ENCODE assay signal across 13 mouse cellular contexts in the genomic region with DNA sequence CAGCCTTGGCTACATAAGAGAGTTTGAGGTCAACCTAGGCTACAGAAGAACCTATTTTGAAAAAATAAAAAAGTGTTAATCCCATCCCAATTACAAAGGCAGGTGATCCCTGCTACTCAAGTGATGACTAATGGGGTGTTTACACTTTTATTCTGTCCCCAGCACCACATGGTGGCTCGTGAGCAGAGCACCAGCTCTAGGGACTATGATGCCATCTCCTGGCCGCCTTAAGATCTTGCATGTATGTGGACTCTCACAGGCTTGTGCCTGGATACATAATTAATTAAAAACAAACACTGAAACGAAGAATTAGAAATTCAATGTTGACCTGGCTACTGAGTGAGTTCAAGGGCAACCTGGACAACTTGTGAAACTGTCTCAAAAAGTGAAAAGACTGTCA. TPM values are rescaled to one million over a fixed set of nuclear protein-coding genes. Genes with fewer than 3 reads are reported as not detected.
DNase-seq lines count a peak whose midpoint lies in the region; ATAC-seq lines count a peak whose summit lies in the region.
"Had no signal": no experiment of that assay in that cellular context is flagged by ENCODE, and none has a peak within 500 bp of the region (broad histone marks: within the 10 kb centered on the region; RNA-seq: fewer than 3 reads in every experiment).

No protein-coding gene starts in this region.

- no peak overlapping the region for H3K9ac ChIP-seq in midbrain, embryonic 11.5 days (ENCODE audit: low read length)
- H3K9ac ChIP-seq in midbrain, embryonic 14.5 days (replicated peaks; ENCODE audit: low read length), result no peak overlapping the region
- H3K9ac ChIP-seq: embryonic facial prominence, embryonic 13.5 days; kidney, embryonic 15.5 days; limb, embryonic 13.5 days; midbrain, embryonic 12.5 days; stomach, embryonic 15.5 days had no signal

- H3K36me3 ChIP-seq in midbrain, embryonic 11.5 days (ENCODE audit: control insufficient read depth, insufficient read depth, low read length), result no peaks in the 10 kb centered on the region
- peaks cover 73% of the 10 kb centered on the region for H3K36me3 ChIP-seq in midbrain, embryonic 14.5 days (ENCODE audit: control insufficient read depth, insufficient read depth, low read length)
- H3K36me3 ChIP-seq: stomach, embryonic 15.5 days had no signal

- 25% methylated on average over 3 of the region's 3 CpGs for WGBS in midbrain, embryonic 11.5 days
- whole genome bisulfite sequencing in midbrain, embryonic 14.5 days, result 27% methylated on average over 3 of the region's 3 CpGs

- DNase-seq in embryo, embryonic 10 days (ENCODE audit: low spot score), result peak; percentile 21
- no peak for DNase-seq in embryo, embryonic 10.5 days (ENCODE audit: low spot score)
- DNase-seq in midbrain, embryonic 11.5 days (ENCODE audit: low spot score, missing footprints), result peak; percentile 70
- no peak for DNase-seq in midbrain, embryonic 14.5 days
- DNase-seq in brain, adult 2 months (ENCODE audit: low read depth, low spot score), result peak; percentile 69
- peak; percentile 34 for DNase-seq in thymus, postnatal 14 days
- no peak for DNase-seq in right cerebral cortex, postnatal 25 days

- no peak overlapping the region for H3K27ac ChIP-seq in midbrain, embryonic 11.5 days (ENCODE audit: low read depth, low read length)
- no peak overlapping the region for H3K27ac ChIP-seq in midbrain, embryonic 14.5 days (replicated peaks; ENCODE audit: low read depth, low read length)
- H3K27ac ChIP-seq: embryonic facial prominence, embryonic 13.5 days; kidney, embryonic 15.5 days; limb, embryonic 13.5 days; midbrain, embryonic 12.5 days; stomach, embryonic 15.5 days had no signal

- H3K4me3 ChIP-seq in midbrain, embryonic 11.5 days (ENCODE audit: low read depth, low read length), result no peak overlapping the region
- no peak overlapping the region for H3K4me3 ChIP-seq in midbrain, embryonic 14.5 days (replicated peaks; ENCODE audit: low read depth, low read length)
- H3K4me3 ChIP-seq: embryonic facial prominence, embryonic 13.5 days; kidney, embryonic 15.5 days; limb, embryonic 13.5 days; midbrain, embryonic 12.5 days; stomach, embryonic 15.5 days had no signal

- H3K4me2 ChIP-seq in midbrain, embryonic 11.5 days, result no peak overlapping the region
- H3K4me2 ChIP-seq in midbrain, embryonic 14.5 days (ENCODE audit: low read length), result no peak overlapping the region
- H3K4me2 ChIP-seq: embryonic facial prominence, embryonic 13.5 days; kidney, embryonic 15.5 days; limb, embryonic 13.5 days; midbrain, embryonic 12.5 days; stomach, embryonic 15.5 days had no signal

- no peaks in the 10 kb centered on the region for H3K9me3 ChIP-seq in midbrain, embryonic 11.5 days (ENCODE audit: control insufficient read depth, low read length)
- no peaks in the 10 kb centered on the region for H3K9me3 ChIP-seq in midbrain, embryonic 14.5 days (ENCODE audit: control insufficient read depth, low read length)
- H3K9me3 ChIP-seq: embryonic facial prominence, embryonic 13.5 days; kidney, embryonic 15.5 days; limb, embryonic 13.5 days; midbrain, embryonic 12.5 days; stomach, embryonic 15.5 days had no signal

- H3K4me1 ChIP-seq in midbrain, embryonic 11.5 days (ENCODE audit: control insufficient read depth, insufficient read depth, low read length), result no peaks in the 10 kb centered on the region; the same call in 1 of the 2 replicates
- H3K4me1 ChIP-seq in midbrain, embryonic 14.5 days (ENCODE audit: control insufficient read depth, insufficient read depth, low read length), result peaks cover 5% of the 10 kb centered on the region; the same call in 1 of the 2 replicates
- H3K4me1 ChIP-seq: embryonic facial prominence, embryonic 13.5 days; kidney, embryonic 15.5 days; limb, embryonic 13.5 days; stomach, embryonic 15.5 days had no signal

- ATAC-seq in midbrain, embryonic 11.5 days (ENCODE audit: low FRiP score), result no peak
- no peak for ATAC-seq in midbrain, embryonic 14.5 days (ENCODE audit: low FRiP score, low TSS enrichment)
- no peak for ATAC-seq in erythroid progenitor cell, adult 5-6 weeks (replicated peaks; ENCODE audit: low FRiP score, poor library complexity, severe bottlenecking)

- H3K27me3 ChIP-seq in midbrain, embryonic 11.5 days (ENCODE audit: control insufficient read depth, insufficient read depth, low read length), result no peaks in the 10 kb centered on the region
- H3K27me3 ChIP-seq in midbrain, embryonic 14.5 days (ENCODE audit: control insufficient read depth, insufficient read depth, low read length), result no peaks in the 10 kb centered on the region
- H3K27me3 ChIP-seq: embryonic facial prominence, embryonic 13.5 days; kidney, embryonic 15.5 days; limb, embryonic 13.5 days; midbrain, embryonic 12.5 days; stomach, embryonic 15.5 days had no signal

RNA-seq across cellular contexts. Expression of gene Kif3c, which starts 12.3 kb away (rescaled TPM):
- polyA plus RNA-seq in midbrain, embryonic 11.5 days (2014; fragmentation: Nextera tagmentation; extraction: Ambion mirVana), result 24.0 and 25.7 TPM in 2 replicates
- 72.0 and 78.2 TPM in 2 replicates for polyA plus RNA-seq in midbrain, embryonic 14.5 days (2014; fragmentation: Nextera tagmentation; extraction: Ambion mirVana)
- total RNA-seq in erythroid progenitor cell, adult 5-6 weeks (2015; ENCODE audit: low replicate concordance), result not detected in 2 replicates
- 0.13 and 1.7 TPM in 2 replicates for total RNA-seq in erythroid progenitor cell, adult 5-6 weeks (2017; ENCODE audit: low replicate concordance)

RNA-seq across cellular contexts. Expression of gene Asxl2, which starts 49.5 kb away (rescaled TPM):
- polyA plus RNA-seq in midbrain, embryonic 11.5 days (2014; fragmentation: Nextera tagmentation; extraction: Ambion mirVana), result 13.8 and 17.1 TPM in 2 replicates
- polyA plus RNA-seq in midbrain, embryonic 14.5 days (2014; fragmentation: Nextera tagmentation; extraction: Ambion mirVana), result 10.2 and 14.4 TPM in 2 replicates
- total RNA-seq in erythroid progenitor cell, adult 5-6 weeks (2015; ENCODE audit: low replicate concordance), result 64.1 and 69.9 TPM in 2 replicates
- total RNA-seq in erythroid progenitor cell, adult 5-6 weeks (2017; ENCODE audit: low replicate concordance), result 76.3 and 82.4 TPM in 2 replicates

Comparison
In these comparisons a context has a peak if more than half of its experiments do, and no peak if none do; other contexts are left out.
1. DNase-seq: peak in embryo, embryonic 10 days (single experiment), midbrain, embryonic 11.5 days (single experiment), brain, adult 2 months (single experiment) and thymus, postnatal 14 days (single experiment); none in embryo, embryonic 10.5 days (single experiment), midbrain, embryonic 14.5 days (single experiment) and right cerebral cortex, postnatal 25 days (single experiment).